In the genomic region with DNA sequence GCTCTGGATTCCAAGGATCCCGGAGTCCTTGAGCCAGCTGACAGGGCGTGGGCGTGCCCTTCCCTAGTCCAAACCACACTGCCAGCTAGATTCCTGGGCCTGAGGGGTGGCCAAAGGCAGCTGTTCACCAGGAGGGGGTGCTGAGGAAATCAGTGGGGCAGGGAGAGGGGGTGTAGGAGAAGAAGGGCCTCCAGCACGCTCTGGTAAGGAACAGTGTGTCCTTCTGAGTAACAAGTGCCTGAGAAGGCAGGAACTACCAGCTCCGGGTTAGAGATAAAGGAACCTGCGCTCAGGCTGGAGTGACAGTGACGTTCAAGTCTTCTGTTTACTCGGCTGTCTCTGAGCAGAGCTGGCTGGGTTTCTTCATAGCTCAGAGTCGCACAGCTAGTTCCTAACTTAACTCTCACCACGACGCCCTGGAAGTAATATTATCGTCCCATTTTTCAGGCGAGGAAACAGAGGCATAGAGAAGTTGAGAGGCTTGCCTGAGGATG, we compare ENCODE assay signal across 8 mouse cellular contexts. TPM values are rescaled to one million over a fixed set of nuclear protein-coding genes. Genes with fewer than 3 reads are reported as not detected.
A peak's percentile ranks its signal among the peaks of the same experiment; 100 is the strongest.
DNase-seq lines count a peak whose midpoint lies in the region; ATAC-seq and TF ChIP-seq lines count a peak whose summit lies in the region.

No protein-coding gene starts in this region.

- H3K36me3 ChIP-seq in kidney, postnatal 0 days (ENCODE audit: insufficient read depth, low read length) = no peaks in the 10 kb centered on the region
- H3K36me3 ChIP-seq in kidney, embryonic 14.5 days (ENCODE audit: control insufficient read depth, insufficient read depth, low read length) = no peaks in the 10 kb centered on the region
- H3K36me3 ChIP-seq in limb, embryonic 11.5 days (ENCODE audit: control insufficient read depth, insufficient read depth, low read length) = no peaks in the 10 kb centered on the region
- no peaks in the 10 kb centered on the region for H3K36me3 ChIP-seq in stomach, embryonic 16.5 days (ENCODE audit: control insufficient read depth, insufficient read depth, low read length)

- no peak for ATAC-seq in kidney, postnatal 0 days (replicated peaks; ENCODE audit: low FRiP score, low read depth)
- no peak for ATAC-seq in kidney, embryonic 14.5 days (ENCODE audit: low FRiP score, low TSS enrichment)
- no peak for ATAC-seq in limb, embryonic 11.5 days (ENCODE audit: insufficient number of reproducible peaks, low FRiP score, low TSS enrichment, low read depth)
- ATAC-seq in stomach, embryonic 16.5 days (ENCODE audit: insufficient read depth, low FRiP score) = no peak
- ATAC-seq in frontal cortex, adult (ENCODE audit: low TSS enrichment) = no peak

- no peaks in the 10 kb centered on the region for H3K9me3 ChIP-seq in kidney, postnatal 0 days (replicated peaks; ENCODE audit: low read length)
- no peaks in the 10 kb centered on the region for H3K9me3 ChIP-seq in kidney, embryonic 14.5 days (ENCODE audit: control insufficient read depth, low read length)
- H3K9me3 ChIP-seq in limb, embryonic 11.5 days (ENCODE audit: control insufficient read depth, low read length) = no peaks in the 10 kb centered on the region
- no peaks in the 10 kb centered on the region for H3K9me3 ChIP-seq in stomach, embryonic 16.5 days (replicated peaks; ENCODE audit: control insufficient read depth, low read length)

- no peak for DNase-seq in kidney, postnatal 0 days (ENCODE audit: low spot score)
- peak; percentile 75 for DNase-seq in Muller cell, postnatal 12 days (ENCODE audit: inconsistent ontology term)
- DNase-seq in gastrocnemius, postnatal 25 days = peak; percentile 89
- DNase-seq in limb, embryonic 11.5 days (ENCODE audit: low spot score) = peak; percentile 27
- DNase-seq in layer of hippocampus, adult 11-12 months (ENCODE audit: low spot score) = no peak

- WGBS in kidney, postnatal 0 days = 58% methylated on average over 13 of the region's 13 CpGs
- 59% methylated on average over 13 of the region's 13 CpGs for WGBS in kidney, embryonic 14.5 days
- WGBS in limb, embryonic 11.5 days = 56% methylated on average over 13 of the region's 13 CpGs
- 46% methylated on average over 13 of the region's 13 CpGs for WGBS in stomach, embryonic 16.5 days

- no peaks in the 10 kb centered on the region for H3K27me3 ChIP-seq in kidney, postnatal 0 days (ENCODE audit: insufficient read depth, low read length)
- H3K27me3 ChIP-seq in kidney, embryonic 14.5 days (ENCODE audit: control insufficient read depth, insufficient read depth, low read length) = no peaks in the 10 kb centered on the region
- no peaks in the 10 kb centered on the region for H3K27me3 ChIP-seq in limb, embryonic 11.5 days (ENCODE audit: control insufficient read depth, insufficient read depth, low read length)
- H3K27me3 ChIP-seq in stomach, embryonic 16.5 days (ENCODE audit: control insufficient read depth, insufficient read depth, low read length) = no peaks in the 10 kb centered on the region

- H3K4me1 ChIP-seq in kidney, postnatal 0 days (replicated peaks; ENCODE audit: insufficient read depth, low read length) = peaks cover 15% of the 10 kb centered on the region
- peaks cover 24% of the 10 kb centered on the region for H3K4me1 ChIP-seq in kidney, embryonic 14.5 days (ENCODE audit: control insufficient read depth, insufficient read depth, low read length)
- peaks cover 36% of the 10 kb centered on the region for H3K4me1 ChIP-seq in limb, embryonic 11.5 days (ENCODE audit: control insufficient read depth, insufficient read depth, low read length)
- H3K4me1 ChIP-seq in stomach, embryonic 16.5 days (ENCODE audit: control insufficient read depth, insufficient read depth, low read length) = peaks cover 29% of the 10 kb centered on the region

- H3K4me2 ChIP-seq in kidney, postnatal 0 days (ENCODE audit: low read length) = no peak overlapping the region
- no peak overlapping the region for H3K4me2 ChIP-seq in kidney, embryonic 14.5 days (replicated peaks; ENCODE audit: low read depth, low read length)
- H3K4me2 ChIP-seq in limb, embryonic 11.5 days (ENCODE audit: low read depth, severe bottlenecking) = no peak overlapping the region
- H3K4me2 ChIP-seq in stomach, embryonic 16.5 days (ENCODE audit: low read depth, low read length) = no peak overlapping the region

- H3K4me3 ChIP-seq in kidney, postnatal 0 days (replicated peaks; ENCODE audit: low read depth, low read length) = no peak overlapping the region
- H3K4me3 ChIP-seq in kidney, embryonic 14.5 days (ENCODE audit: low read length) = no peak overlapping the region
- no peak overlapping the region for H3K4me3 ChIP-seq in limb, embryonic 11.5 days (ENCODE audit: low read depth, low read length)
- H3K4me3 ChIP-seq in stomach, embryonic 16.5 days (replicated peaks; ENCODE audit: low read length) = no peak overlapping the region

- H3K9ac ChIP-seq in kidney, postnatal 0 days (ENCODE audit: low read depth, low read length) = no peak overlapping the region
- no peak overlapping the region for H3K9ac ChIP-seq in kidney, embryonic 14.5 days (ENCODE audit: low read depth, low read length)
- no peak overlapping the region; the same call in 1 of the 2 replicates for H3K9ac ChIP-seq in limb, embryonic 11.5 days (ENCODE audit: low read length)
- H3K9ac ChIP-seq in stomach, embryonic 16.5 days (ENCODE audit: low read length) = peak overlapping the region; percentile 46; the same call in 1 of the 2 replicates

- H3K27ac ChIP-seq in kidney, postnatal 0 days = peak overlapping the region; percentile 25; the same call in 1 of the 2 replicates
- H3K27ac ChIP-seq in kidney, embryonic 14.5 days (ENCODE audit: low read depth, low read length) = no peak overlapping the region; the same call in 1 of the 2 replicates
- H3K27ac ChIP-seq in limb, embryonic 11.5 days (replicated peaks; ENCODE audit: low read depth, low read length) = peak overlapping the region; percentile 77
- peak overlapping the region; percentile 64 for H3K27ac ChIP-seq in stomach, embryonic 16.5 days (ENCODE audit: low read length)

- peak; percentile 35 for TF ChIP-seq CTCF in kidney, postnatal 0 days (IDR thresholded peaks at IDR 0.05; ENCODE audit: low read depth)

RNA-seq across cellular contexts. Expression of a gene that starts 22.5 kb away (rescaled TPM):
- polyA plus RNA-seq in kidney, postnatal 0 days (2015; fragmentation: Nextera tagmentation; extraction: Ambion mirVana) = 98.8 and 113 TPM in 2 replicates
- 103 and 143 TPM in 2 replicates for polyA plus RNA-seq in kidney, embryonic 14.5 days (2014; fragmentation: Nextera tagmentation; extraction: Ambion mirVana)
- total RNA-seq in gastrocnemius, postnatal 25 days (2021) = 10 to 100 TPM; 33.8 to 39.7 TPM
- polyA plus RNA-seq in limb, embryonic 11.5 days (2014; fragmentation: Nextera tagmentation; extraction: Ambion mirVana) = 54.7 and 63.6 TPM in 2 replicates
- 84.3 and 98.6 TPM in 2 replicates for polyA plus RNA-seq in stomach, embryonic 16.5 days (2015; fragmentation: Nextera tagmentation; extraction: Ambion mirVana)

Comparison
In these comparisons a context has a peak if more than half of its experiments do, and no peak if none do; other contexts are left out.
1. DNase-seq: peak in Muller cell, postnatal 12 days (single experiment), gastrocnemius, postnatal 25 days (single experiment) and limb, embryonic 11.5 days (single experiment); none in kidney, postnatal 0 days (single experiment) and layer of hippocampus, adult 11-12 months (single experiment).